Mouse (Mus musculus) thymus, adult 2 months (tissue): ENCODE measurements around the gene Vmn1r139. TPM values are rescaled to one million over a fixed set of nuclear protein-coding genes. Genes with fewer than 3 reads are reported as not detected.
"Not testable (repeated sequence)": the region's sequence is repeated elsewhere in the genome, so short reads cannot be mapped to it uniquely, and the experiment has no call there.

ENCODE experiments used
- DNase-seq: peaks from one replicate; pipeline ENCODE4 v3.0.0; 2021
- H3K27ac ChIP-seq: fragments of 200-500 bp; 2 replicates; pipeline ENCODE4 v1.5.1; 2012; ENCODE audit warnings: low read length, control low read depth; ENCODE audit not compliant: control insufficient read depth, insufficient read depth
- H3K27me3 ChIP-seq: fragments of 200-500 bp; 2 replicates; pipeline ENCODE4 v1.6.1; 2012; ENCODE audit warnings: mild to moderate bottlenecking, low read length, moderate library complexity, mixed read lengths; ENCODE audit not compliant: control insufficient read depth, insufficient read depth
- H3K36me3 ChIP-seq: fragments of 200-500 bp; 2 replicates; pipeline ENCODE4 v1.6.1; 2012; ENCODE audit warnings: mild to moderate bottlenecking, low read length, moderate library complexity; ENCODE audit not compliant: control insufficient read depth, insufficient read depth
- H3K4me1 ChIP-seq: fragments of 200-500 bp; replicated peaks from 2 replicates; pipeline ENCODE4 v1.6.1; 2012; ENCODE audit warnings: low read length; ENCODE audit not compliant: control insufficient read depth, insufficient read depth
- H3K4me3 ChIP-seq: fragments of 200-500 bp; 2 replicates; pipeline ENCODE4 v1.5.1; 2012; ENCODE audit warnings: mild to moderate bottlenecking, low read length, control low read depth, moderate library complexity; ENCODE audit not compliant: control insufficient read depth, insufficient read depth
- WGBS: fragments of 180-500 bp; shearing (Covaris S2); methylation state at CpG from one replicate; pipeline ENCODE4 v1.1.7; 2018; 5-methylcytosine and 5-hydroxymethylcytosine counted together
- polyA plus RNA-seq: library from polyadenylated mRNA; depleted of rRNA; stranded (reverse); fragments of >200 nt; gene quantifications from 2 replicates; pipeline ENCODE4 v1.2.3, GENCODE M21; 2012; rRNA removed

Gene Vmn1r139
- not detected in 2 replicates for polyA plus RNA-seq

GRCm38 (mm10) chr7:22068757-22069156 is at the start of gene Vmn1r139:
Gene Vmn1r139, plus strand, starts transcription at chr7:22069057.
- H3K4me1 ChIP-seq, H3K4me3 ChIP-seq, DNase-seq, H3K27me3 ChIP-seq, H3K36me3 ChIP-seq, H3K27ac ChIP-seq: not testable (repeated sequence)
- no CpG with 5 or more reads among the region's 7 CpGs for WGBS

GRCm38 (mm10) chr7:22028797-22029196 is 40.1 kb upstream of the Vmn1r139 start, which contains the start of gene Vmn1r138:
Gene Vmn1r138, minus strand, starts transcription at chr7:22028897.
- no CpG with 5 or more reads among the region's 2 CpGs for WGBS
- not testable (repeated sequence) for H3K36me3 ChIP-seq, H3K4me3 ChIP-seq, H3K27ac ChIP-seq, DNase-seq, H3K4me1 ChIP-seq, H3K27me3 ChIP-seq

- DNase-seq, H3K36me3 ChIP-seq, H3K4me1 ChIP-seq, H3K4me3 ChIP-seq, H3K27ac ChIP-seq, H3K27me3 ChIP-seq: not testable (repeated sequence)
- WGBS, result no CpG with 5 or more reads among the region's 1 CpGs
Observed at GRCm38 (mm10) chr7:22056205-22056604, 12.7 kb upstream of the Vmn1r139 start, which contains the start of gene Gm6176. Gene Gm6176, minus strand, starts transcription at chr7:22056305.

GRCm38 (mm10) chr7:22118145-22118544 is 49.3 kb downstream of the Vmn1r139 start, which contains the start of gene Gm16451:
Gene Gm16451, minus strand, starts transcription at chr7:22118245.
- not testable (repeated sequence) for H3K4me3 ChIP-seq

GRCm38 (mm10) chr7:22134641-22135040 is 65.8 kb downstream of the Vmn1r139 start, which contains the start of gene Gm10666:
Gene Gm10666, minus strand, starts transcription at chr7:22134741.
- not testable (repeated sequence) for DNase-seq, H3K36me3 ChIP-seq, H3K4me1 ChIP-seq, H3K4me3 ChIP-seq, H3K27me3 ChIP-seq, H3K27ac ChIP-seq
- no CpG with 5 or more reads among the region's 5 CpGs for WGBS

More at GRCm38 (mm10) chr7:22118145-22118544, 49.3 kb downstream of the Vmn1r139 start, which contains the start of gene Gm16451:
- H3K27me3 ChIP-seq, DNase-seq, H3K27ac ChIP-seq, H3K36me3 ChIP-seq, H3K4me1 ChIP-seq: not testable (repeated sequence)
- WGBS, result no CpG with 5 or more reads among the region's 2 CpGs

Other genes starting within 250 kb of the Vmn1r139 start
- gene Vmn1r135, start 236.7 kb upstream of the Vmn1r139 start, polyA plus RNA-seq, result not detected in 2 replicates
- gene Gm5725, start 224.8 kb upstream of the Vmn1r139 start, polyA plus RNA-seq, result not detected in 2 replicates
- gene Gm5891, start 147.8 kb upstream of the Vmn1r139 start, polyA plus RNA-seq, result not detected in 2 replicates
- not detected in 2 replicates for gene Vmn1r137, start 74.5 kb upstream of the Vmn1r139 start, polyA plus RNA-seq
- gene Vmn1r138, start 40.2 kb upstream of the Vmn1r139 start, polyA plus RNA-seq, result not detected in 2 replicates
- gene Gm6176, start 12.8 kb upstream of the Vmn1r139 start, polyA plus RNA-seq, result not detected in 2 replicates
- gene Gm16451, start 49.2 kb downstream of the Vmn1r139 start, polyA plus RNA-seq, result not detected in 2 replicates
- gene Gm10666, start 65.7 kb downstream of the Vmn1r139 start, polyA plus RNA-seq, result not detected in 2 replicates
- not detected in 2 replicates for gene Vmn1r142, start 95.0 kb downstream of the Vmn1r139 start, polyA plus RNA-seq
- gene Vmn1r143, start 120.3 kb downstream of the Vmn1r139 start, polyA plus RNA-seq, result not detected in 2 replicates
- gene Gm8653, start 132.2 kb downstream of the Vmn1r139 start, polyA plus RNA-seq, result not detected in 2 replicates
- gene Gm8453, start 160.4 kb downstream of the Vmn1r139 start, polyA plus RNA-seq, result not detected in 2 replicates